Mouse (Mus musculus) left cerebral cortex, adult 18-20 months (tissue): ENCODE data around the gene Ube2dnl1. TPM values are rescaled to one million over a fixed set of nuclear protein-coding genes. Genes with fewer than 3 reads are reported as not detected.

Experiments used
- DNase-seq, 2 experiments: peaks; one replicate each; pipeline ENCODE4 v3.0.0; 2021 to 2022; ENCODE audit warnings: low spot score in 2 of 2, mixed read lengths in 1 of 2
- long read RNA-seq, 2 experiments: library from polyadenylated mRNA; stranded (forward); transcript quantifications; one replicate each; pipeline ENCODE4 v2.0.0; 2021
- total RNA-seq, 2 experiments: library from RNA; stranded (reverse); gene quantifications; 2 replicates each; pipeline ENCODE4 v1.2.3; 2021

The Ube2dnl1 gene
- not detected for total RNA-seq
- long read RNA-seq, experiment 1 = 0 reads
- long read RNA-seq, experiment 2 = 0 reads

- no peak for DNase-seq
Observed at GRCm38 (mm10) chrX:114904712-114905111, at the start of gene Ube2dnl1. Ube2dnl1 (plus strand) TSS chrX:114905012.

- no peak for DNase-seq
Observed at GRCm38 (mm10) chrX:114895489-114895888, 9.3 kb upstream of the Ube2dnl1 start.

- no peak for DNase-seq
Observed at GRCm38 (mm10) chrX:114897506-114897905, 7.3 kb upstream of the Ube2dnl1 start.

GRCm38 (mm10) chrX:114903391-114903790 lies 1.4 kb upstream of the Ube2dnl1 start:
- DNase-seq = no peak

- no peak for DNase-seq
Observed at GRCm38 (mm10) chrX:114907282-114907681, 2.5 kb downstream of the Ube2dnl1 start, which contains the start of gene Ube2dnl2. Ube2dnl2 (plus strand) TSS chrX:114907582.

GRCm38 (mm10) chrX:114955066-114955465 lies 50.3 kb downstream of the Ube2dnl1 start:
- DNase-seq = no peak

Other genes with a start within 250 kb of the Ube2dnl1 start
- gene Ube2dnl2, start 2.6 kb downstream of the Ube2dnl1 start, total RNA-seq = not detected